Mouse (Mus musculus): Measurements from ENCODE around the gene Wnt9b. TPM values are rescaled to one million over a fixed set of nuclear protein-coding genes. Genes with fewer than 3 reads are reported as not detected.

Wnt9b gene
- total RNA-seq, 2 experiments from 2014 or later = 0.07 TPM; not detected in 1

- DNase-seq (ENCODE audit: low spot score) = no peak
Observed at GRCm38 (mm10) chr11:103683667-103684334, 65.8 kb downstream of the Wnt9b start.

Other genes starting within 250 kb of the Wnt9b start
- gene Lrrc37a, start 245.2 kb downstream of the Wnt9b start, total RNA-seq (2021) = not detected
- gene Gm884, start 128.7 kb downstream of the Wnt9b start, total RNA-seq (2021) = not detected
- gene Lyzl6, start 110.9 kb downstream of the Wnt9b start, total RNA-seq (2021) = not detected
- not detected for gene Rprml, start 100.3 kb downstream of the Wnt9b start, total RNA-seq (2021)
- gene Gosr2, start 51.9 kb downstream of the Wnt9b start, total RNA-seq (2021) = 10 to 100 TPM; 39.2 to 42.6 TPM
- not detected for gene Wnt3, start 24.3 kb upstream of the Wnt9b start, total RNA-seq (2021)
- 10 to 100 TPM; 17.0 TPM for gene Nsf, start 204.2 kb upstream of the Wnt9b start, total RNA-seq (2021)
- gene Arf2, start 216.9 kb upstream of the Wnt9b start, total RNA-seq (2021) = 10 to 100 TPM; 14.7 to 22.9 TPM